Mouse (Mus musculus): ENCODE measurements around the gene Ginm1. TPM values are rescaled to one million over a fixed set of nuclear protein-coding genes. Genes with fewer than 3 reads are reported as not detected.
"Not testable (repeated sequence)": the region's sequence is repeated elsewhere in the genome, so short reads cannot be mapped to it uniquely, and the experiment has no call there.

Ginm1 gene
- polyA plus RNA-seq, 1 experiment from 2014 or later, result 75.7 TPM

DNA sequence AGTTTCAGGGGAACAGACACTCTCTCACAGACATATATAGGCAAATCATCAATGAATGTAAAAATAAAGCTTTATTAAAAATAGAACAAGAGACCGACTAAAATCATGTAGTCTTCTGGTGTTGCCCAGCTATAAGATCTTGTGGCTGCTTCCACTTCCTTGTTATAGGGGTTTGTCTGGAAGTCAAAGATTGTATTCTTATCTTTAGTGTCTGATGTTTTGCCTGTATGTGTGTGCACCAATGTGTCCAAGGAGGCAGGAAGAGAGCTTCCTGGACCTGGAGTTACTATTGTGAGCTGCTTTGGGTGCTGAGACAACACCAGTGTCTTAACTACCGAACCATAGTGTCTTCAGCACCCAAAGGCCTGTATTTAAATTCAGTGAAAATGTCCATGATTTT lies 35.1 kb downstream of the Ginm1 start:
- Histone ChIP-seq H3K36me3 (peaks cover 80% of the 10 kb centered on the region), H3K4me1 (no peaks in the 10 kb centered on the region), H3K9me3 (no peaks in the 10 kb centered on the region), H3K4me3 (no peak overlapping the region), H3K27me3 (no peaks in the 10 kb centered on the region), H3K4me2 (no peak overlapping the region), H3K9ac (no peak overlapping the region), H3K27ac (no peak overlapping the region)
- ATAC-seq (ENCODE audit: insufficient number of reproducible peaks, insufficient read depth, low FRiP score, low TSS enrichment, low read depth), result no peak
- WGBS, result 93% methylated on average over 2 of the region's 2 CpGs

DNA sequence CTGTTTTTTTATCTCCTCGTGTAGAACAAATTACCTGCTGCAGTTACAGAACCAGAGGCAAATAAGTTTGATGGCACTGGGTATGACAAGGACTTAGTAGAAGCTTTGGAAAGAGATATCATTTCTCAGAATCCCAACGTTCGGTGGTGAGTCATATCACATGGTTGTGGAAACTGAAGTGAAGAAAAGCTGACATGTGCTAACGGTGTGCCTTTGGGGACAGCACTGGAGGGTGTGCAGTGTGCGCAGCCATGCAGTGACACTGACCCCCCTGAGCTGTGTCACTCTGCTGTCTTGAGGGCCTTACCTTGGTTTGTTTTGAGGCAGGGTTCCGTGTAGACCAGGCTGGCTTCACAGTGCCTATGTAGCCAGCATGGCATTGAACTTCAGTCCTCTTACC lies 43.9 kb downstream of the Ginm1 start:
- Histone ChIP-seq H3K4me1 (no peaks in the 10 kb centered on the region), H3K9ac (no peak overlapping the region), H3K9me3 (no peaks in the 10 kb centered on the region), H3K36me3 (peaks cover 70% of the 10 kb centered on the region), H3K27ac (no peak overlapping the region), H3K27me3 (no peaks in the 10 kb centered on the region), H3K4me3 (no peak overlapping the region), H3K4me2 (no peak overlapping the region)
- no peak for ATAC-seq (ENCODE audit: insufficient number of reproducible peaks, insufficient read depth, low FRiP score, low TSS enrichment, low read depth)
- WGBS, result 92% methylated on average over 6 of the region's 6 CpGs

DNA sequence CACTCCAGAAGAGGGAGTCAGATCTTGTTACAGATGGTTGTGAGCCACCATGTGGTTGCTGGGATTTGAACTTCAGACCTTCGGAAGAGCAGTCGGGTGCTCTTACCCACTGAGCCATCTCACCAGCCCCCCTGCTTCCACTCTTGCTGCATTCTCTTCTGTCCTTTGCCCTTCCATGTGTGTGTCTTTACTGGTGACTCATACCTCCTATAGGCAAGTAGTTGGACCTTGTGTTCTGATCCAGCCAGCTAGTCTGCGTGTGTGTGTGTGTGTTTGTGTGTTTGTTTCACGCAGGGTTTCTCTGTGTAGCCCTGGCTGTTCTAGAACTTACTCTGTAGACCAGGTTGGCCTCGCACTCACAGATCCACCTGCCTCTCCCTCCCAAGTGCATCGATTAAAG lies 47.1 kb downstream of the Ginm1 start:
- H3K9ac ChIP-seq; H3K4me1 ChIP-seq; H3K27ac ChIP-seq; H3K4me2 ChIP-seq; H3K4me3 ChIP-seq; H3K27me3 ChIP-seq; H3K9me3 ChIP-seq; ATAC-seq (ENCODE audit: insufficient number of reproducible peaks, insufficient read depth, low FRiP score, low TSS enrichment, low read depth): not testable (repeated sequence)
- WGBS, result 93% methylated on average over 6 of the region's 6 CpGs
- peaks cover 71% of the 10 kb centered on the region for H3K36me3 ChIP-seq

DNA sequence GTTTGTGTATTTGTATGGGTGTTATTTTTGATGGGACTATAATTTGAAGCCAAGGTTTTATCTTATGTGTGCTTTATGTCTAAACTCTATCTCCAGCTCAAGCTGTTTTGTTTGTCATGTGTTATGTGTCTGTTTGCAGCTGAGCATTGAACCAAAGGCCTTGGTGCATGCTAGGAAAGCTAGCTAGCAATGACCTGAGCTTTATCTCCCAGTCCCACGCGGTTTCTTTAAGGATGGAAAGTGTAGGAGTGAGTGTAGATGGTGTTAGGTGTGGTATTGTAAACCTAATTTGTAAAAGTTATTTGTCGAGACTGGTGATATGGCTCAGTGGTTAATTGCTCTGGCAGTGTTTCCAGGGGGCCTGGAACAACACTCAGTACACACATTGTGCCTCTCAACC lies 54.7 kb downstream of the Ginm1 start:
- Histone ChIP-seq H3K27me3 (no peaks in the 10 kb centered on the region), H3K36me3 (peaks cover 16% of the 10 kb centered on the region), H3K4me3 (no peak overlapping the region), H3K4me2 (no peak overlapping the region), H3K27ac (no peak overlapping the region), H3K9me3 (no peaks in the 10 kb centered on the region), H3K4me1 (no peaks in the 10 kb centered on the region), H3K9ac (no peak overlapping the region)
- no peak for ATAC-seq (ENCODE audit: insufficient number of reproducible peaks, insufficient read depth, low FRiP score, low TSS enrichment, low read depth)
- WGBS, result 83% methylated on average over 3 of the region's 3 CpGs

DNA sequence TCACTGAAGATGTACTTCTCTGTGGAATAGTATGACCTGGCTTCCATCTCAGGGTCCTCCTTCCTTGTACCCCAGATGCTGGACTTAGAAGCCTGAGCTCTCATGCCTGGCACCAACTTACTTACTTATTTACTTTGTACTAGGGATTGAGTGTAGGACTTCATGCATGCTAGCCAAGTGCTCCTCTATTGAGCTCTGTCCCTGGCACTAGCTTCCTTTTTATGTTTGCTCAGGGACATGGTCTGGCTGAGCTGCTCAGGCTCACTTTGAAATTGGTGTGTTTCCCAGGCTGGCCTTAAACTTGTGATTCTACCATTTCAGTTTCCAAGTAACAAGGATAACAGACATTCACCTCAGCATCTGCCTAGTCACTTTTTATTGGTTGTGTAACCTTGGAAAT lies 55.5 kb downstream of the Ginm1 start:
- H3K9me3 ChIP-seq, result no peaks in the 10 kb centered on the region
- no peak overlapping the region for H3K27ac ChIP-seq
- H3K36me3 ChIP-seq, result peaks cover 10% of the 10 kb centered on the region
- no peaks in the 10 kb centered on the region for H3K4me1 ChIP-seq
- no peak for ATAC-seq (ENCODE audit: insufficient number of reproducible peaks, insufficient read depth, low FRiP score, low TSS enrichment, low read depth)
- H3K9ac ChIP-seq, result no peak overlapping the region
- no peaks in the 10 kb centered on the region for H3K27me3 ChIP-seq
- no peak overlapping the region for H3K4me2 ChIP-seq
- H3K4me3 ChIP-seq, result no peak overlapping the region

DNA sequence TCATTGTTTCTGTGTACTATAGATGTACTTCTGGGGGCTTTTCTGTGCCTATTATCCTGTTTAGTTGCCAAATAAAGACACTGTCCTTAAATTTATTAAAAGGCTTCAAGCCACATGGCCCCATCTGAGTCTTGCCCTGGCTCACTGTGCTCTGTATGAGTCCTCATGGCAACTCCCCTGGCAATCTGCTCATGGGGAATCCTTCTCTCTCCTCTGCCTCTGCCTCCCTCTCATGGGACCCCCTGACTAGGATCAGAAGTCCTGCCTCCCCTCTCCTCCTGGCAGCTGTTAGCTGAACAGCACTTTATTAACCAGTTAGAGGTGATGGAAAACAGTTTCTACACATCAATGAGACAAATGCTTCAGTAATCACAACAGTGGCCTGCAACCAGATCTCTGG lies 61.0 kb downstream of the Ginm1 start:
- no peak for ATAC-seq (ENCODE audit: insufficient number of reproducible peaks, insufficient read depth, low FRiP score, low TSS enrichment, low read depth)
- Histone ChIP-seq H3K9ac (no peak overlapping the region), H3K4me2 (no peak overlapping the region), H3K4me3 (no peak overlapping the region), H3K9me3 (no peaks in the 10 kb centered on the region), H3K36me3 (no peaks in the 10 kb centered on the region), H3K27me3 (no peaks in the 10 kb centered on the region), H3K4me1 (peaks cover 9% of the 10 kb centered on the region), H3K27ac (no peak overlapping the region)

DNA sequence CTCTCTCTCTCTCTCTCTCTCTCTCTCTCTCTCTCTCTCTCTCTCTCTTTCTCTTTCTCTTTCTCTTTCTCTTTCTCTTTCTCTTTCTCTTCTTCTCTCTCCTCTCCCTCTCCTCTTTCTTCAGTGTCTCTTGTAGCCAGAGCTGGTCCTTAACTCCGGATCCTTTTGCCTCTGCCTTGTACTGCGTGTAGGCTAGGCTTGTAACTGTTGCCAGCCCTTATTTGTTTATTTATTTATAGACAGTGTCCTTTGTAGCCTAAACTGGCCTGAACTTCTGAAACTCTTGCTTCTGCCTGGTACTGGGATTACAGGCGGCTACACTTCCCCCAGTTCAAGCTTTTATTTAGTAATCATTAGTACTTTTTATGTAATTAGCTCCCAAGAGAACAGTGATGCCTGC lies 65.6 kb downstream of the Ginm1 start:
- no peaks in the 10 kb centered on the region for H3K27me3 ChIP-seq
- H3K27ac ChIP-seq, result no peak overlapping the region
- no peak for ATAC-seq (ENCODE audit: insufficient number of reproducible peaks, insufficient read depth, low FRiP score, low TSS enrichment, low read depth)
- no peaks in the 10 kb centered on the region for H3K36me3 ChIP-seq
- H3K4me1 ChIP-seq, result peaks cover 9% of the 10 kb centered on the region
- H3K9me3 ChIP-seq, result no peaks in the 10 kb centered on the region
- peak overlapping the region; percentile 81 for H3K4me2 ChIP-seq
- H3K9ac ChIP-seq, result peak overlapping the region; percentile 37; the same call in 1 of the 2 replicates
- WGBS, result 15% methylated on average over 3 of the region's 3 CpGs
- peak overlapping the region; percentile 82 for H3K4me3 ChIP-seq

DNA sequence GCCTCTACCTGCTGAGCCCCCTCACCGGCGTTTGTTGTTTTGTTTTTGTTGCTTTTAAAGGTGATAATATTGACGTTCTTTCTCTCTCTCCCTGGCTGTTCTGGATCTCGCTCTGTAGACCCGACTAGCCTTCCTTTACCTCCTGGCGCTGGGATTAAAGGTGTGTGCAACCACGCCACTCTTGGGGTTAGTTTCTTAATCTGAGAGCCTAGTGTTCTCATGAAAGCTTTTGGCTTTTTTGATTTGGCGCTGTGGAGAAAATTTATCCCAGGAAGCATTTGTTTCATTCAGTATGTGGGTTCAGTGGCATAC lies 66.2 kb downstream of the Ginm1 start:
- H3K4me2 ChIP-seq, result peak overlapping the region; percentile 81
- peak overlapping the region; percentile 81 for H3K27ac ChIP-seq
- 0% methylated on average over 8 of the region's 8 CpGs for WGBS

DNA sequence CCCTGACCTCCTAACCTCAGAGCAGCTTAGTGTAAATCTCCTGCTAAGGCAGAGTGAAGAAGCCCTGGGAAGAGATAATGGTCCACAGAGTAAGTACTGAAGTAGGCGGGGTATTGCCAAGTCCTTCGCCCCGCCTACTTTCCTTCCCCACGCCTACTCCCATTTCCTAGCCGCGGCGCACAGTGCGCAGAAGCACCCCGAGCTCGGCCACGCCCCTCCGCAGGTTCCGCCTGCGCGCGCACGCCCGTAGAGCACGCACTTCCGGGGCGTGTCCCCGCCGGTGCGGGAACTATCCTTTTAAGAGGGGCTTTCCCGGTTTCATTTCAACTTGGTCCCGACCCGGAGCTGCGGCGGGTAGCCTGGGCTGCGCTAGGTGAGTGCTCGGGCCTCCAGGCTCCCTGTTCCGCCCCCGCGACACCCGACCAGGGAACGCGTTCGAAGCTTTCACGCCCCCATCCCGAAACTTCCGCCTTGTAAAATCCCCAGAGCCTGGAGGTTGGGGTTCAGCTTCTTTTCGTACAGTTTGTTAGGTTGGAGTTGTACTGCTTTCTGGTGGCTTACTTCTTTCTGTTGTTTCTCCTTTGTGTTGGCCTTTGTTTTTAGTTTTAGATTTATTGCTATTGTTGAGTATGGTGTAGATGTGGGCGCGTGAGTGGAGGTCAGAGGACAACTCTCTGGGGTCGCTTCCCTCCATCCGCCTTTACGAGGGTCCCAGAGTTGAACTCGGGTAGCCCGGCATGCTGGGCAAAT lies 66.7 kb downstream of the Ginm1 start, which contains the start of gene Katna1:
Katna1 (plus strand) TSS at position 250 of the 750 bp plus-strand sequence.
- H3K36me3 ChIP-seq, result no peaks in the 10 kb centered on the region
- ATAC-seq (ENCODE audit: insufficient number of reproducible peaks, insufficient read depth, low FRiP score, low TSS enrichment, low read depth), result peak; percentile 97
- no peaks in the 10 kb centered on the region for H3K9me3 ChIP-seq
- H3K4me1 ChIP-seq, result peaks cover 7% of the 10 kb centered on the region
- H3K9ac ChIP-seq, result peak within 1 kb of the TSS; percentile 85
- H3K27me3 ChIP-seq, result no peaks in the 10 kb centered on the region
- H3K4me2 ChIP-seq, result peak within 1 kb of the TSS; percentile 81
- H3K27ac ChIP-seq, result peak within 1 kb of the TSS; percentile 81
- under 1% methylated on average over 49 of the region's 49 CpGs for WGBS
- peak within 1 kb of the TSS; percentile 82 for H3K4me3 ChIP-seq

More for the DNA sequence above, 66.2 kb downstream of the Ginm1 start:
- H3K4me1 ChIP-seq, result peaks cover 7% of the 10 kb centered on the region
- no peaks in the 10 kb centered on the region for H3K27me3 ChIP-seq
- H3K9me3 ChIP-seq, result no peaks in the 10 kb centered on the region
- H3K36me3 ChIP-seq, result no peaks in the 10 kb centered on the region
- H3K9ac ChIP-seq, result peak overlapping the region; percentile 85
- H3K4me3 ChIP-seq, result peak overlapping the region; percentile 82
- no peak for ATAC-seq (ENCODE audit: insufficient number of reproducible peaks, insufficient read depth, low FRiP score, low TSS enrichment, low read depth)

Small RNA genes within 50 kb of the gene (microRNA-seq; reads per million reads assigned to microRNA genes)
- not detected for gene Mir5104

Other genes starting within 250 kb of the Ginm1 start
- 2.4 and 2.6 TPM in 2 replicates for gene Lrp11, start 203.0 kb downstream of the Ginm1 start, polyA plus RNA-seq (2015; fragmentation: Nextera tagmentation; extraction: Ambion mirVana)
- gene Nup43, start 125.3 kb downstream of the Ginm1 start, polyA plus RNA-seq (2015; fragmentation: Nextera tagmentation; extraction: Ambion mirVana), result 60.8 and 67.2 TPM in 2 replicates
- gene Pcmt1, start 111.7 kb downstream of the Ginm1 start, polyA plus RNA-seq (2015; fragmentation: Nextera tagmentation; extraction: Ambion mirVana), result 126 and 135 TPM in 2 replicates
- 8.3 and 9.7 TPM in 2 replicates for gene Lats1, start 111.6 kb downstream of the Ginm1 start, polyA plus RNA-seq (2015; fragmentation: Nextera tagmentation; extraction: Ambion mirVana)
- 62.4 and 66.4 TPM in 2 replicates for gene Katna1, start 66.8 kb downstream of the Ginm1 start, polyA plus RNA-seq (2015; fragmentation: Nextera tagmentation; extraction: Ambion mirVana)
- gene Ppil4, start 67 bp upstream of the Ginm1 start, polyA plus RNA-seq (2015; fragmentation: Nextera tagmentation; extraction: Ambion mirVana), result 44.0 and 52.2 TPM in 2 replicates
- 0.13 and 0.18 TPM in 2 replicates for gene Zc3h12d, start 39.6 kb upstream of the Ginm1 start, polyA plus RNA-seq (2015; fragmentation: Nextera tagmentation; extraction: Ambion mirVana)
- 28.7 and 28.8 TPM in 2 replicates for gene Tab2, start 163.4 kb upstream of the Ginm1 start, polyA plus RNA-seq (2015; fragmentation: Nextera tagmentation; extraction: Ambion mirVana)

Measured in embryonic facial prominence, embryonic 13.5 days (tissue).